Mouse (Mus musculus) lung, postnatal 10 days (tissue): ENCODE results near the gene Stra6.

Experiments
- DNase-seq: peaks from one replicate; pipeline ENCODE4 v3.0.0; 2021

Gene Stra6

GRCm38 (mm10) chr9:58096629-58097301, 33.2 kb downstream of the Stra6 start:
- no peak for DNase-seq

- no peak for DNase-seq
These were observed 36.4 kb downstream of the Stra6 start for GRCm38 (mm10) chr9:58099836-58100565.

- no peak for DNase-seq
These were observed 38.4 kb downstream of the Stra6 start for GRCm38 (mm10) chr9:58102013-58102412.

GRCm38 (mm10) chr9:58103647-58104046, 40.1 kb downstream of the Stra6 start:
- DNase-seq: no peak

- no peak for DNase-seq
These were observed 42.1 kb downstream of the Stra6 start for GRCm38 (mm10) chr9:58105595-58106169.

DNA sequence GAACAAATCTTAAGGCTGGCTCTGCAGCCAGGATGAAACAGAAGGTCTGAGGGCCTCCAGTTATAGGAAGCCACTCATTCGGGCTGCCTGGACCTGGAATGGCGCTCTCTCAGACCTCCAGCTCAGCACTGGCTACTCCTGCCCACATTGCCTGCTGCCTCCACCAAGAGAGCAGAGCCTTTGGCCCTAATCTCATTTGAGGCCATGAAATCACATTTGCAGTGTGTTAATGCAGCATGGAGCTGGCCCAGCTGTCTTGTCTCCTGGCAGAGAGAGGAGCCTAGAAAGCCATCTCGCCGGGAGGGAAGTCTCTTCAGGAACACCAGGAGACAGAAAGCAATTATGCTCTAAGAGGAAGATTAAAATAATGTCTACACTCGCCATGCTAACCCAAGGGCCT, 43.9 kb downstream of the Stra6 start:
- no peak for DNase-seq

GRCm38 (mm10) chr9:58110787-58111186, 47.2 kb downstream of the Stra6 start:
- no peak for DNase-seq

DNA sequence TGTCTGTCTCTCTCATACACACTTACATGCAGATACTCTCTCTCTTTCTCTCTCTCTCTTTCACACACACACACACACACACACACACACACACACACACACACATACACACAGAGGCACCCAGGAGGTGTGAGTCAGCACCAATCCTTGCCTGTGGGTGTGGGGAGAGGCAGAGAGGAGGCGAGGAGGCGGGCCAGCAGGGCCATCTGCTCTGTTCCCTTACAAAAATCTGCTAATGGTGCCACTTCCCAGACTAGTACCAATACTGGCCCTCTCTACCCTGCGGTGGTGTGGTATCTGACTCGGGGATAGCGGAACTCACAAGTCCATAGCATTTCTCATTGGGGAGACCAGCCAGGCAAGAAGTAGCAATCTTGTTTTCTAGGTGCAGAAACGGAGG, 47.8 kb downstream of the Stra6 start:
- DNase-seq: no peak

DNA sequence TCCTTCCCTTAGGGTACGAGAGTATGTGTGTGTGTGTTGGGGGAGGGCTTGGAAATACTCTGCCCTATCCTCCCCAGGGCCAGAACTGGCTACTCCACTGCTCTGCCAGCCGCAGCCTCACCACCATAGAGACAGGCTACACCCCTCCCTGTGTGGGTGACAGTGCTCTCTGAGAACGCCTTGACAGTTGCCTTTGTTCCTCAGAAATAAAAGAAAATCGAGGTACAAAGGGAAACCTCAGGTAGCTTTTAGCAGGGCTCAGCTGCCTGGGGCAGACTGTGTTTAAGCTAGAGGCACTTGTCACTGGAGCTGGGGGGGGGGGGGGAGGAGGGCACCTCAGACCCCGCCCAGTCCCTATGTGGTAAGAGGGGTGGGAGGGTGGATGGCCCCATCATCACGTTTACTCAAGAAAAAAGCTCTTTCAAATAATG, 48.7 kb downstream of the Stra6 start:
- no peak for DNase-seq

DNA sequence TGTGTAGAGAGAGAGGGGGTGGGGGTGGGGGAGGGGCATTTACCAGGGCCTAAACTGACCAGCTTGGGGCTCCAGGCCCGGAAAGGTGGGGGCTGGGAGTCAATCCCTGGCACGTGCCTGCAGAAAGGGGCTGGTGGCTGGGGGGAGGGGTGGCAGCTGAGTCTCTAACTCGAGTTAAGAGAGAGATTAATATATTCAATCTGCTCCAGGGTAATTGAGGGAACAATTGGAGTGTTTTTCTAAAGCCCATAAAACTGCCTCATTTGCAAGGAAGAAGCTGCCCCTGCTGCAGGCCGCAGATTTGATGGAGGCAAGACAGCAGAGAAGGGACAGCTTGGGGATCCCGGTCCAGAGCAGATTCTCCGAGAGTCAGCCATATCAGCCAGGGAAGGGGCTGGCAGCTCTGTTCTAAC, 49.3 kb downstream of the Stra6 start:
- DNase-seq: no peak

- DNase-seq: no peak
These were observed 49.8 kb downstream of the Stra6 start for GRCm38 (mm10) chr9:58113279-58113884.

- DNase-seq: no peak
These were observed 50.4 kb downstream of the Stra6 start for GRCm38 (mm10) chr9:58114019-58114418.

- no peak for DNase-seq
These were observed 51.8 kb downstream of the Stra6 start for GRCm38 (mm10) chr9:58115297-58115925.

DNA sequence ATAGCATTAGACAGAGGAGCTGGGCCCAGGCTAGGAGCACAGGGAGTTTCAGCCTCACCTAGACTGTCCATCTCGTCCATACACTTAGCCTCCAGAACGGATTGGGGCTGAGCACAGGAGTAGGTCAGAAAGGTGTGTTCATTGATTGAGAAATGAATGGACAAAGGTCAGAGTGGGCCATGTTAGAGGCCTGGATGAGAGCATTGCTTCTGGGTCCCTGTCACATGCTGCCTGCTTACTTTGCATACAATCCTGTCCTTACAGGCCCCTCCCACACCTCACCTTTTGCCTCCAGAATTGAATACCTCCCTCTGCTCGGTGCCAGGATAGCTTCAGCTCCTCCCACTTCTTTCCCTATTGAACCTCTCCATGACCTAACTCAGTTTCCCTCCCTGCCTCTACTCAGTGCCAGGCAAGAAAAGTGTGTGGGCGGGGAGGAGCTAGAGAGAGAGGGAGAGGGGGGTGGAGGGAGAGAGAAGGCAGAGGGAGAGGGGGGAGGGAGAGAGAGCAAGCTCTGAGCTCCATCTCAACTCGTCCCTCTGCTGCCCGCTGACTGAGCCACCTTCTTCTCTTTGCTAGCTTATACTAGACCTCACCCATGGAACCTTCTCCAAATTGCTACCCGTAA, 52.5 kb downstream of the Stra6 start:
- DNase-seq: no peak

- DNase-seq: peak; percentile 59
These were observed 55.1 kb downstream of the Stra6 start, which contains the start of gene Ccdc33 for GRCm38 (mm10) chr9:58118671-58119070. Ccdc33 (minus strand) TSS chr9:58118823.

- DNase-seq: no peak
These were observed 61.5 kb downstream of the Stra6 start for GRCm38 (mm10) chr9:58125085-58125484.

- no peak for DNase-seq
These were observed 62.2 kb downstream of the Stra6 start for GRCm38 (mm10) chr9:58125811-58126210.

GRCm38 (mm10) chr9:58128926-58129413, 65.4 kb downstream of the Stra6 start:
- DNase-seq: no peak

GRCm38 (mm10) chr9:58129508-58129907, 65.9 kb downstream of the Stra6 start:
- DNase-seq: no peak

- DNase-seq: no peak
These were observed 67.3 kb downstream of the Stra6 start for GRCm38 (mm10) chr9:58130909-58131308.

DNA sequence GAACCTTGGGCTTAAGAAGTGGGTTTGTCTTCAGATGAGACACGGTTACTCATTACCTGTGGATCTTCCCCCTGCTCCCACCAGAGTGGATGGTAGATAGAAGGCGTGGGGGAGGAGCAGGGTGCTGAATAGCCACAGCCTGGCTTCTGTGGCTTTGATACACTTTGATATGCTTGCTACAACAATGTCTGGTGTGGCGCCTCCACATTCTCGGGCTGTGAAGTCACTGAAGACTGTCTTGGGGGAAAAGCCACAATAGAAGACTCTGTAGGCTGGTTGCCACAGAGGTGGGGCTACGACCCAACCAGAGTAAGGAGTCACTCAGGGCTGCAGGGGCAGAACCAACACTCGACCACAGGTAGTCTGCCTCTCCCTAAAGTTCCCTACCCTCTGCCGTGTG, 68.1 kb downstream of the Stra6 start:
- DNase-seq: no peak
